Mouse (Mus musculus) liver, postnatal 0 days (tissue): ENCODE measurements at regions not wholly inside any gene's neighbourhood (a gene's known extent, or its start where the extent isn't known, plus 50 kb on each side); places are given as distances from the start of the nearest gene placed in this dataset.

Experiments
- CTCF ChIP-seq: sonication (generic); IDR thresholded peaks from 2 replicates; pipeline ENCODE4 v1.5.1; 2016; ENCODE audit warnings: antibody characterized with exemption, low read depth
- EP300 ChIP-seq: IDR thresholded peaks from 2 replicates; pipeline ENCODE4 v1.6.1; 2016; ENCODE audit warnings: antibody characterized with exemption, low read depth, mild to moderate bottlenecking

DNA sequence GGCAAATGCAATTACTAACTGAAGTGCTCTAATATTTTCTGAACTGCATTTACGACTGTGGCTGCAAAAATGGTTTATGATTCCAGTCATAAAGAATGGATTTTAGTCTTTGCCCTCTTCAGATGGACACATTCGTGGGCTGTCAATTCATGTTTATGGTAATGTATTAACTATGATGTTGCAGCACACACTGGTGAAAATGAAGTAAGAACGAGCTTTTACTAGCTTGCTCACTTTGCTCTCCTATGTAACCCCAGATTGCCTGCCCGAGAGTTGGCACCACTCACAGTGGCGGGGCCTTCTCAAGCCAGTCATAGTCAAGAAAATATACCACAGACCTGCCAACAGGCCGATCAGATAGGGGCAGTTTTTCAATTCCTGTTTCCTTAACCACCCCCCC, 145.3 kb downstream of the Sem1 start:
- no peak for TF ChIP-seq CTCF
- no peak for TF ChIP-seq EP300
